Mouse (Mus musculus): ENCODE measurements around the gene Gm9376. TPM values are rescaled to one million over a fixed set of nuclear protein-coding genes. Genes with fewer than 3 reads are reported as not detected.

Gene Gm9376
- total RNA-seq, 2 experiments from 2014 or later: not detected

GRCm38 (mm10) chr14:118277704-118278498 is 11.1 kb downstream of the Gm9376 start:
- intact Hi-C loops (cut with DNase I): no loop called here

GRCm38 (mm10) chr14:118282272-118282671 is 15.5 kb downstream of the Gm9376 start:
- intact Hi-C loops (cut with DNase I): no loop called here
- DNase-seq: no peak

More at GRCm38 (mm10) chr14:118277704-118278498, 11.1 kb downstream of the Gm9376 start:
- DNase-seq: no peak

DNA sequence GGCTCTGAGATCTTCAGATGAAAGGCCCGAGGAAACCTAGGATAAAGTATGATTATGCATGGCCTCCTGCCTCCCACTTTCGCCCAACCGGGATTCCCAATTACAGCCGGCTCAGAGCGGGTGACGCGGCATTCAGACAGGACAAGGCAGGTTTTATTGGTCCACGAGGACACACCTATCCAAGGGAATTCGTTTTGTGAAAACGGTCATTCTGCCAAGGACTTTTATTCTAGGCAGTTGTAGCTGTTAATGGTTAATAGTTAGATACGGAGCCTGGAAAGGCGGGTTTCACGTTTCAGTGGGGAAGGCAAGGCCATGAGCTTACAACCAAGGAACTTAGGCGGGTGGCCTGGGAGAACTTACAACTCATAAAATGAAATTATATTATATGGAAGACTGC is 16.2 kb downstream of the Gm9376 start:
- intact Hi-C loops (cut with DNase I): no loop called here
- DNase-seq: no peak

DNA sequence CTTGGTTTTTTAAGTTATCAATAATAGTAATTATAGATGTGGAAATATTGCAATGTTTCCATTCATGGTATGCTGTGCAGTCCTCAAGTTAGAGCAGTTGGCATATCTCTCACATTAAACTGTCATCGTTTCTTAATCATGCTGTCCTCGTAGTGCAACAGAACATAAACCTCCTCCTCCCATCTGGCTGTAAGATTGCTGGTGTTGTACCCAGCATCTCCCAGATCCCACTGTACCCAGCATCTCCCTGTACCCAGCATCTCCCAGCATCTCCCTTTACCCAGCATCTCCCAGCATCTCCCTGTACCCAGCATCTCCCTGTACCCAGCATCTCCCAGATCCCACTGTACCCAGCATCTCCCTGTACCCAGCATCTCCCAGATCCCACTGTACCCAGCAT is 19.3 kb downstream of the Gm9376 start:
- intact Hi-C loops (cut with DNase I): no loop called here

DNA sequence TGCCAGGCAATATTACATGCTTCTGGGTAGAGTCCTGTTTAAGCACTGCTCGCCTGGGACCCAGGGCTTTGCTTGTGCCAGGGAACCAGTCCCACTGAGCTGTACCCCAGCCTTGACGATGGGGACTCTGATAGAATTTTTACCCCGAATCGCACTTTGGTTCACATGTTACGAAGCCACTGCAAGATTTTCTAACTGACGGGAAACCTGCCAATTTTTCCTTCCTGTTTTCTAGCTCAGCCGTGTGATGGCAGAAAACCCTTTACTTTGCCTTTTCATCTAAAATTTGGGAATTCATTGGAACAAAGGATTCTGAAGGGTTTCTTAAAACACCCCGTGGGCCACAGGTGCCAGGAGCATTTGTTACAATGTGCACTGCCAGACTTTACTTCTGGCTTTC is 22.4 kb downstream of the Gm9376 start:
- intact Hi-C loops (cut with DNase I): no loop called here
- DNase-seq: no peak

More for the DNA sequence above, 19.3 kb downstream of the Gm9376 start:
- no peak for DNase-seq

- DNase-seq: no peak
- intact Hi-C loops (cut with DNase I): no loop called here
Measured at GRCm38 (mm10) chr14:118290009-118290408, 23.2 kb downstream of the Gm9376 start.

DNA sequence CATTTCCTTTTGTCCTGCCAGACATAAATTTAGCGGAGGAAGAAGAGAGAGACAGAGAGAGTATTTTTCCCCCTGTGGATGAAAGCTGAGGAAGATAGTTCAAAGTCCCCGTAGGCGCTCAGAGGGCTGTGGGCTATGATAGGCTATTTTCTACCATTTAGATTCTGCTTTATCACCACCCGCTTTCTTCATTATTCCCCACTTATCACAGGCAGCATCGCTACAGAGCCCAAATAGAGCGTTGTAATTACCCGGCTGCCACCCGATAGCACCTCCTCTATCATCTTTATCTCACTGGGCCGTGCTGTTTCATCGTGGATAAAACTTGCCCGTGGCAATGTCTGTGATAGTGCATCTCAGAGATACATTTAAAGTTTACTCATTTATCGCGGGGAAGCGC is 35.8 kb downstream of the Gm9376 start:
- intact Hi-C loops (cut with DNase I): no loop called here
- no peak for DNase-seq

DNA sequence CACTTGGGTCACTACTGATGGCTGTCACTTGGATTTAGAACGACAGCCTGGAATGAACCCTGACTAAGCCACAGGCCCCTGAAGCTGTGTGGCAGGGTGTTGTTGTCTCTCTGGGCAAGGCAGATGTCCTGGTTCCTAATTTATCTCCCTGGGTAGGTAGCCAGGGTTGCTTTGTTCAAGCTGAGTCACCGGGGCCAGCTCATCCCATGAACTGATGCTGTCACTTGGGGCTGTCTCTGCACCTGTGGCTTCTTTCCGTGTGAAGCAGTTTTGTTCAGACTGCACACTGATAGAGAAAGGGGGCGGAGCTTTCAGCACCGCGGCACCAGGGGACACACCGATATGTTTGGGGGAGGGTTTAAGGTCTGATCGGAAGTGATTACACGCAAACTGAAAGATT is 37.8 kb downstream of the Gm9376 start:
- intact Hi-C loops (cut with DNase I): no loop called here
- DNase-seq: no peak

- intact Hi-C loops (cut with DNase I): no loop called here
- no peak for DNase-seq
Measured at GRCm38 (mm10) chr14:118305951-118306350, 39.2 kb downstream of the Gm9376 start.

DNA sequence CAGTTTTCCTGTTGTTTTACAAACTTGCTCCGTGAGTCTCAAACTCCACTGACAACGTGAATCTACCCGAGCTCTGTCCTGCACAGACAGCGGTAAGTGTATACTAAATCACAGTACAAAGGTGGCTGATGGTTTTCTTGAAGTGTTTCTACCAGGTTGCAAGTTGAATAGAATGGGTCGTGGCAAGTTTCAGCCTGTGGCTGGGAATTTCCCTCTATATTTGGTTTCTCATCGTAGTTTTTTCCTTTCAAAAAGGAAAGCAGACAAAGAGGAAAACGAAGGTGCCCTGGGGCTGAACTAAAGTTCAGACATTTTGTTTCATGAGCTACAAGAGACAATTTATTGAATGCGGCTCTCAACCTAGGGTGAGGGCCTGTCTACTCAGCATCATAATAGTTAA is 40.3 kb downstream of the Gm9376 start:
- no peak for DNase-seq
- intact Hi-C loops (cut with DNase I): no loop called here

GRCm38 (mm10) chr14:118311703-118312102 is 44.9 kb downstream of the Gm9376 start:
- intact Hi-C loops (cut with DNase I): no loop called here
- no peak for DNase-seq

- DNase-seq: no peak
- intact Hi-C loops (cut with DNase I): no loop called here
Measured at GRCm38 (mm10) chr14:118312664-118313063, 45.9 kb downstream of the Gm9376 start.

- intact Hi-C loops (cut with DNase I): no loop called here
- DNase-seq: no peak
Measured at GRCm38 (mm10) chr14:118313931-118314330, 47.2 kb downstream of the Gm9376 start.

- no peak for DNase-seq
- intact Hi-C loops (cut with DNase I): no loop called here
Measured at GRCm38 (mm10) chr14:118317260-118317659, 50.5 kb downstream of the Gm9376 start.

Small RNA genes lying within 50 kb of the gene (microRNA-seq; reads per million reads assigned to microRNA genes)
- gene Mir6241: 0 reads per million in 2 experiments

Other genes starting within 250 kb of the Gm9376 start
- gene Dct, start 214.7 kb upstream of the Gm9376 start, total RNA-seq (2021): under 1 TPM; 0.38 to 0.42 TPM
- gene Tgds, start 134.2 kb upstream of the Gm9376 start, total RNA-seq (2021): 1 to 10 TPM; 3.7 to 6.5 TPM
- 10 to 100 TPM; 29.1 to 31.7 TPM for gene Gpr180, start 129.8 kb upstream of the Gm9376 start, total RNA-seq (2021)
- gene Sox21, start 29.9 kb upstream of the Gm9376 start, total RNA-seq (2021): not detected